Mouse (Mus musculus): ENCODE data around the gene Ubc. TPM values are rescaled to one million over a fixed set of nuclear protein-coding genes. Genes with fewer than 3 reads are reported as not detected.
A peak's percentile ranks its signal among the peaks of the same experiment; 100 is the strongest.

Gene Ubc
- polyA plus RNA-seq, 1 experiment from 2014 or later, result 833 TPM

- H3K27ac ChIP-seq (ENCODE audit: low read depth, low read length), result peak within 1 kb of the TSS; percentile 76
- peak within 1 kb of the TSS; percentile 85 for H3K9ac ChIP-seq (ENCODE audit: low read depth, low read length)
- H3K4me3 ChIP-seq (ENCODE audit: low read depth, low read length), result peak within 1 kb of the TSS; percentile 91
- 1% methylated on average over 39 of the region's 42 CpGs for WGBS (ENCODE audit: insufficient replicate concordance)
- H3K9me3 ChIP-seq (replicated peaks; ENCODE audit: control insufficient read depth, low read length), result no peaks in the 10 kb centered on the region
- H3K27me3 ChIP-seq (ENCODE audit: control insufficient read depth, insufficient read depth, low read length), result no peaks in the 10 kb centered on the region
- H3K36me3 ChIP-seq (ENCODE audit: control insufficient read depth, insufficient read depth, low read length), result no peaks in the 10 kb centered on the region
- H3K4me2 ChIP-seq, result peak within 1 kb of the TSS; percentile 99
- peak; percentile 86 for ATAC-seq (replicated peaks; ENCODE audit: insufficient number of reproducible peaks, low FRiP score, low TSS enrichment)
- H3K4me1 ChIP-seq (ENCODE audit: control insufficient read depth, insufficient read depth, low read length), result peaks cover 34% of the 10 kb centered on the region
Measured at GRCm38 (mm10) chr5:125340547-125341262, 49.3 kb downstream of the Ubc start, which contains the start of gene Scarb1. Gene Scarb1 (minus strand): TSS chr5:125341094.

GRCm38 (mm10) chr5:125339851-125340531 is 50.0 kb downstream of the Ubc start:
- H3K36me3 ChIP-seq (ENCODE audit: control insufficient read depth, insufficient read depth, low read length), result no peaks in the 10 kb centered on the region
- H3K27me3 ChIP-seq (ENCODE audit: control insufficient read depth, insufficient read depth, low read length), result no peaks in the 10 kb centered on the region
- no peaks in the 10 kb centered on the region for H3K9me3 ChIP-seq (replicated peaks; ENCODE audit: control insufficient read depth, low read length)
- ATAC-seq (replicated peaks; ENCODE audit: insufficient number of reproducible peaks, low FRiP score, low TSS enrichment), result no peak
- H3K4me3 ChIP-seq (ENCODE audit: low read depth, low read length), result peak overlapping the region; percentile 91
- H3K9ac ChIP-seq (ENCODE audit: low read depth, low read length), result peak overlapping the region; percentile 85
- H3K4me1 ChIP-seq (ENCODE audit: control insufficient read depth, insufficient read depth, low read length), result peaks cover 34% of the 10 kb centered on the region
- WGBS (ENCODE audit: insufficient replicate concordance), result 2% methylated on average over 25 of the region's 25 CpGs
- H3K27ac ChIP-seq (ENCODE audit: low read depth, low read length), result peak overlapping the region; percentile 76
- peak overlapping the region; percentile 99 for H3K4me2 ChIP-seq

- H3K36me3 ChIP-seq (ENCODE audit: control insufficient read depth, insufficient read depth, low read length), result no peaks in the 10 kb centered on the region
- WGBS (ENCODE audit: insufficient replicate concordance), result 6% methylated on average over 18 of the region's 18 CpGs
- peak overlapping the region; percentile 76 for H3K27ac ChIP-seq (ENCODE audit: low read depth, low read length)
- no peaks in the 10 kb centered on the region for H3K27me3 ChIP-seq (ENCODE audit: control insufficient read depth, insufficient read depth, low read length)
- no peaks in the 10 kb centered on the region for H3K9me3 ChIP-seq (replicated peaks; ENCODE audit: control insufficient read depth, low read length)
- no peak for ATAC-seq (replicated peaks; ENCODE audit: insufficient number of reproducible peaks, low FRiP score, low TSS enrichment)
- peaks cover 39% of the 10 kb centered on the region for H3K4me1 ChIP-seq (ENCODE audit: control insufficient read depth, insufficient read depth, low read length)
- H3K4me3 ChIP-seq (ENCODE audit: low read depth, low read length), result peak overlapping the region; percentile 91
- peak overlapping the region; percentile 99 for H3K4me2 ChIP-seq
- peak overlapping the region; percentile 85 for H3K9ac ChIP-seq (ENCODE audit: low read depth, low read length)
Measured at GRCm38 (mm10) chr5:125339108-125339751, 50.8 kb downstream of the Ubc start.

- no peak for ATAC-seq (replicated peaks; ENCODE audit: insufficient number of reproducible peaks, low FRiP score, low TSS enrichment)
- H3K4me1 ChIP-seq (ENCODE audit: control insufficient read depth, insufficient read depth, low read length), result peaks cover 52% of the 10 kb centered on the region
- WGBS (ENCODE audit: insufficient replicate concordance), result 80% methylated on average over 7 of the region's 7 CpGs
- H3K4me3 ChIP-seq (ENCODE audit: low read depth, low read length), result no peak overlapping the region
- H3K9me3 ChIP-seq (replicated peaks; ENCODE audit: control insufficient read depth, low read length), result no peaks in the 10 kb centered on the region
- H3K27ac ChIP-seq (ENCODE audit: low read depth, low read length), result 0 out of 2 replicates have a peak overlapping the region, but pooled peaks have one; percentile 25
- no peak overlapping the region for H3K9ac ChIP-seq (ENCODE audit: low read depth, low read length)
- H3K36me3 ChIP-seq (ENCODE audit: control insufficient read depth, insufficient read depth, low read length), result no peaks in the 10 kb centered on the region
- H3K27me3 ChIP-seq (ENCODE audit: control insufficient read depth, insufficient read depth, low read length), result no peaks in the 10 kb centered on the region
- no peak overlapping the region for H3K4me2 ChIP-seq
Measured at GRCm38 (mm10) chr5:125337526-125337925, 52.5 kb downstream of the Ubc start.

GRCm38 (mm10) chr5:125337012-125337411 is 53.0 kb downstream of the Ubc start:
- Histone ChIP-seq H3K4me1 (ENCODE audit: control insufficient read depth, insufficient read depth, low read length) (peaks cover 55% of the 10 kb centered on the region), H3K36me3 (ENCODE audit: control insufficient read depth, insufficient read depth, low read length) (no peaks in the 10 kb centered on the region), H3K4me3 (ENCODE audit: low read depth, low read length) (no peak overlapping the region), H3K27ac (ENCODE audit: low read depth, low read length) (peak overlapping the region; percentile 25), H3K9ac (ENCODE audit: low read depth, low read length) (no peak overlapping the region), H3K27me3 (ENCODE audit: control insufficient read depth, insufficient read depth, low read length) (no peaks in the 10 kb centered on the region), H3K9me3 (replicated peaks; ENCODE audit: control insufficient read depth, low read length) (no peaks in the 10 kb centered on the region), H3K4me2 (no peak overlapping the region)
- 25% methylated on average over 9 of the region's 9 CpGs for WGBS (ENCODE audit: insufficient replicate concordance)
- ATAC-seq (replicated peaks; ENCODE audit: insufficient number of reproducible peaks, low FRiP score, low TSS enrichment), result no peak

Other genes starting within 250 kb of the Ubc start
- gene Ncor2, start 211.0 kb downstream of the Ubc start, polyA plus RNA-seq (2014; fragmentation: Nextera tagmentation; extraction: Ambion mirVana), result 14.3 and 18.8 TPM in 2 replicates
- gene Scarb1, start 49.1 kb downstream of the Ubc start, polyA plus RNA-seq (2014; fragmentation: Nextera tagmentation; extraction: Ambion mirVana), result 57.1 and 67.0 TPM in 2 replicates
- gene Gm10382, start 880 bp downstream of the Ubc start, polyA plus RNA-seq (2014; fragmentation: Nextera tagmentation; extraction: Ambion mirVana), result 0.42 TPM in 1 of 2 replicates, not detected in the other
- 9.9 and 10.6 TPM in 2 replicates for gene Dhx37, start 43.9 kb upstream of the Ubc start, polyA plus RNA-seq (2014; fragmentation: Nextera tagmentation; extraction: Ambion mirVana)
- 30.8 and 32.7 TPM in 2 replicates for gene Bri3bp, start 51.4 kb upstream of the Ubc start, polyA plus RNA-seq (2014; fragmentation: Nextera tagmentation; extraction: Ambion mirVana)
- 14.2 and 15.5 TPM in 2 replicates for gene Aacs, start 85.6 kb upstream of the Ubc start, polyA plus RNA-seq (2014; fragmentation: Nextera tagmentation; extraction: Ambion mirVana)
- gene Tmem132b, start 141.6 kb upstream of the Ubc start, polyA plus RNA-seq (2014; fragmentation: Nextera tagmentation; extraction: Ambion mirVana), result 0.03 TPM in 2 replicates